Mouse (Mus musculus) layer of hippocampus, postnatal 14 days (tissue): ENCODE data around the gene Rab37. TPM values are rescaled to one million over a fixed set of nuclear protein-coding genes. Genes with fewer than 3 reads are reported as not detected.

Source experiments
- DNase-seq, 2 experiments: peaks; one replicate each; pipeline ENCODE4 v3.0.0; 2021 to 2022; ENCODE audit warnings: low spot score in 2 of 2, mixed read lengths in 1 of 2
- long read RNA-seq, 2 experiments: library from polyadenylated mRNA; stranded (forward); transcript quantifications; one replicate each; pipeline ENCODE4 v2.0.0; 2021
- total RNA-seq, 2 experiments: library from RNA; stranded (reverse); gene quantifications; 2 replicates each; pipeline ENCODE4 v1.2.3; 2021

The Rab37 gene
- total RNA-seq = 1 to 10 TPM; 1.6 to 5.1 TPM
- long read RNA-seq, experiment 1, partial matches to known transcripts = 0 of 2 reads
- long read RNA-seq, experiment 1, other reads (novel, unspliced or antisense) = 1 of 2 reads
- long read RNA-seq, experiment 2, partial matches to known transcripts = 0 of 1 reads
- long read RNA-seq, experiment 2, other reads (novel, unspliced or antisense) = 0 of 1 reads

GRCm38 (mm10) chr11:115091362-115091901, at the start of gene Rab37:
Gene Rab37 (plus strand): TSS chr11:115091431.
- no peak for DNase-seq

GRCm38 (mm10) chr11:115048259-115048658, 43.0 kb upstream of the Rab37 start, which contains the start of gene Cd300ld3:
Gene Cd300ld3 (minus strand): TSS chr11:115048409.
- DNase-seq = no peak

DNA sequence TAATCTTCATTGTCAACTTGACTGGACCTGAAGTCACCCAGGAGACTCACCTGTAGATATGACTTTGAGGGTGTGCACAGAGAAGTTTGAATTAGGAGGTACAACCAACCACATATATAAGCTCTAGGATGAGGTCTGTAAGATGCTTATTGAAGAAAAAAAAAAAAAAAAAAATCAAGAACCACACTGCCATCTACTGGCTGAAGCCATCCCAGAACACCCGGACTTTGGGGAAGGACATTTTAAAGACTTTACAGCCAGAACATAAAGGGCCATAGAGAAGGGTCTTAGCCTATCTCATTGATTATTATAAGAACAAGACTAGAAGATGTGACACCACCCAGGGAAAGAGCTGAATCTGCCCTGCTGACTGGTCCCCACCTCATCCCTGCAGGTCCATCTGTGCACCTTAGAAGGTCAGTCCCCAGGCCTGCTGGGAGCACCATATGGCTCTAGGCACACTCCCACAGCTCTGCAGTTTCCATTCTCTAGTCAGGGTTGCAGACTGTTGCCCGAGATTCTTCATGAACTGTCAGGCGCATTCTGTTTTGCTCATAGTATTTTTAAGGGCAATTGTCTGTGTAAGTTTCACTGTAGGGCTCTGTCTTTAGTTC, 41.8 kb upstream of the Rab37 start:
- no peak for DNase-seq

- DNase-seq = no peak
These were observed 39.0 kb upstream of the Rab37 start for GRCm38 (mm10) chr11:115052206-115052605.

- DNase-seq = no peak
These were observed 38.2 kb upstream of the Rab37 start for GRCm38 (mm10) chr11:115052991-115053390.

- DNase-seq = no peak
These were observed 36.7 kb upstream of the Rab37 start for GRCm38 (mm10) chr11:115054537-115054936.

DNA sequence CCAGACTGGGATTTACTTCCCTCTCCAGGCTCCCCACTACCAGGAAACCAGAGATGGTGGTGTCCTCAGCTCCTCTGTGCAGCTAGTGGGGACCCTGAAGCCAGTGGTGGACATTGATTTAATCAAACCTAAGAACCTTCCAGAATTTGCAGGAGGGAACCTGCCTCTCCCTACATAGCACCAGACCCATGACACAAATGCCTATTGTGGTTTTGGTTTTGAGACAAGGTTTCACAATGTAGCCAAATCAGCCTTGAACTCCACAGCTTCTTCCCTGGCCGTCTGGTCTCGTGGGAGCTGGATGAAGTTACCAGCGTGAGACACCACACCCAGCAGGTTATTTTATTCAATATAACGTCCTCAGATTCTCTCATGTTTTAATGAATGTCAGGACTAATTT, 32.5 kb upstream of the Rab37 start:
- no peak for DNase-seq

GRCm38 (mm10) chr11:115059797-115060196, 31.4 kb upstream of the Rab37 start:
- DNase-seq = no peak

GRCm38 (mm10) chr11:115062077-115062476, 29.2 kb upstream of the Rab37 start, which contains the start of gene Cd300e:
Gene Cd300e (minus strand): TSS chr11:115062177.
- no peak for DNase-seq

- no peak for DNase-seq
These were observed 24.5 kb upstream of the Rab37 start for GRCm38 (mm10) chr11:115066768-115067167.

DNA sequence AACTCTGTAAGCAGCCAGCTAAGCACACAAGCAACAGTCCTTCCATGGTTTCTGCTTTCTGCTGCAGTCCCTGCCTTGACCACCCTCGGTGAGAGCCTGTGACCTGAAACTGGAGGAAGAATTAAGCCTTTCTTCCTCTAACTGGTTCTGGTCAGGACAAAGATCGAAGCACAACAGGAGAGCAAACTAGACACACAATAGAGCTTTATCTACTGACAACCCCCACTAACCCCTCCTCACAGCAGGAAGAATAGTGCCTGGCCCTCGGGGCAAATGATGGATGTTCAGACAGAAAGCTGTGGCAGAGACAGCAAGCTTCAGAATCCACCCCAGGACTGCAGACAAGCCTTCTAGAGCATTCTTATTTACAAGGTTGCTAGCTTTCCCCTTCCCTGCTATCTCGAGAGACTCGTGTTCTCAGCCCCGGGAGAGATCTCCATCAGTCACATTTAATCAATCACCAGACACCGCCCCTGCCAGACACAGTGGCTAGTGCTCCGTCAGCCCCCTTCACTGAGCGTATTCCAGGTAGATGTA, 20.1 kb upstream of the Rab37 start:
- DNase-seq = no peak

GRCm38 (mm10) chr11:115071631-115072294, 19.5 kb upstream of the Rab37 start:
- no peak for DNase-seq

DNA sequence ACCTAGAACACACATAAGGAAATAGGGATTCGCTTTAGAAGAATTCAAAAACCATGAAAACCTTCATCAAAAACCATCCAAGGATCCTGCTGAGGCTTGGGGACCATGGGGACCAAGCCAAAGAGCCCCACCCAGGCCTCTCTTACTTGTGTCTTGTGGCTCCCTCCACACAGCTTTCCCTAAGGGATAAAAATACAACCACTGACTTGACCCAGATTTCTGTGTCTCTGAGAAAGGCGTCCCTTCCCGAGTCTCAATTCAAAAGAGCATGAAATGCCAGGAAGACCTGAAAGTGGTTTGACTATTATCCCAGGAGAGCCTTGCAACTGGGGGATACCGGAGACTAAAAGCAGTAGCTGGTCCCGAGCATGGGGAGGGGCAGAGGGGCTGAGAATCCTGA, 18.2 kb upstream of the Rab37 start:
- no peak for DNase-seq

- no peak for DNase-seq
These were observed 15.8 kb upstream of the Rab37 start for GRCm38 (mm10) chr11:115075407-115075806.

- no peak for DNase-seq
These were observed 15.4 kb upstream of the Rab37 start for GRCm38 (mm10) chr11:115075859-115076258.

- no peak for DNase-seq
These were observed 13.8 kb upstream of the Rab37 start for GRCm38 (mm10) chr11:115077436-115077835.

- DNase-seq = no peak
These were observed 12.6 kb upstream of the Rab37 start for GRCm38 (mm10) chr11:115078680-115079079.

- peak; percentile 59 to 67 for DNase-seq
These were observed 10.3 kb upstream of the Rab37 start for GRCm38 (mm10) chr11:115080886-115081285.

- no peak for DNase-seq
These were observed 9.9 kb upstream of the Rab37 start for GRCm38 (mm10) chr11:115081373-115081772.

GRCm38 (mm10) chr11:115082196-115082595, 9.0 kb upstream of the Rab37 start:
- no peak for DNase-seq

- DNase-seq = peak; percentile 65 to 83
These were observed 7.7 kb upstream of the Rab37 start for GRCm38 (mm10) chr11:115083376-115084139.
